Mouse (Mus musculus): ENCODE data around the gene Psen2.

GRCm38 (mm10) chr1:180268249-180269031 is 5.2 kb upstream of the Psen2 start:
- TF ChIP-seq CTCF (IDR thresholded peaks at IDR 0.05; ENCODE audit: low read depth) (peak; percentile 98), EP300 (IDR thresholded peaks at IDR 0.05; ENCODE audit: low read depth) (no peak)
